Mouse (Mus musculus) liver, embryonic 11.5 days (tissue): Measurements from ENCODE around the gene Khnyn. TPM values are rescaled to one million over a fixed set of nuclear protein-coding genes. Genes with fewer than 3 reads are reported as not detected.

ENCODE experiments used
- ATAC-seq: fragments of 200-750 bp; cut with Nextera tagmentation; replicated peaks from 2 replicates; pipeline ENCODE4 v1.8.0; 2017; ENCODE audit warnings: moderate number of reproducible peaks, mild to moderate bottlenecking, moderate TSS enrichment, moderate library complexity; ENCODE audit not compliant: low FRiP score
- DNase-seq: peaks from one replicate; pipeline ENCODE4 v3.0.0-alpha.2; 2017; ENCODE audit warnings: low spot score
- H3K27ac ChIP-seq: fragments of 300-500 bp; sonication (generic); 2 replicates; pipeline ENCODE4 v1.5.1; 2014; ENCODE audit warnings: mild to moderate bottlenecking, low read depth, low read length, control low read depth
- H3K27me3 ChIP-seq: fragments of 300-500 bp; sonication (generic); replicated peaks from 2 replicates; pipeline ENCODE4 v1.6.1; 2014; ENCODE audit warnings: low read length, mixed read lengths; ENCODE audit not compliant: control insufficient read depth, insufficient read depth
- H3K36me3 ChIP-seq: fragments of 300-500 bp; sonication (generic); 2 replicates; pipeline ENCODE4 v1.6.1; 2014; ENCODE audit warnings: mild to moderate bottlenecking, low read length, moderate library complexity, mixed read lengths; ENCODE audit not compliant: control insufficient read depth, insufficient read depth
- H3K4me1 ChIP-seq: fragments of 300-500 bp; sonication (generic); replicated peaks from 2 replicates; pipeline ENCODE4 v1.6.1; 2014; ENCODE audit warnings: low read length, mixed read lengths; ENCODE audit not compliant: control insufficient read depth, insufficient read depth
- H3K4me2 ChIP-seq: fragments of 300-500 bp; sonication (generic); 2 replicates; pipeline ENCODE4 v1.6.1; 2014; ENCODE audit warnings: mild to moderate bottlenecking, control low read depth, moderate library complexity
- H3K4me3 ChIP-seq: fragments of 300-500 bp; sonication (generic); 2 replicates; pipeline ENCODE4 v1.5.1; 2014; ENCODE audit warnings: low read depth, low read length, control low read depth
- H3K9ac ChIP-seq: fragments of 300-500 bp; sonication (generic); 2 replicates; pipeline ENCODE4 v1.6.1; 2014; ENCODE audit warnings: low read depth, low read length, control low read depth
- H3K9me3 ChIP-seq: fragments of 300-500 bp; sonication (generic); 2 replicates; pipeline ENCODE4 v1.6.1; 2016; ENCODE audit warnings: low read length, inconsistent platforms, mixed read lengths; ENCODE audit not compliant: control insufficient read depth
- WGBS: fragments of 180-500 bp; shearing (Covaris S2); extraction: QIAGEN DNeasy Blood & Tissue Kit; methylation state at CpG from one replicate; pipeline ENCODE4 v1.1.7; 2014; 5-methylcytosine and 5-hydroxymethylcytosine counted together
- polyA plus RNA-seq: library from polyadenylated mRNA; unstranded; fragments of >200 nt; fragmentation: Nextera tagmentation; extraction: Ambion mirVana; gene quantifications from 2 replicates; pipeline ENCODE4 v1.2.1, GENCODE M21; 2014

The Khnyn gene
- 12.6 and 14.6 TPM in 2 replicates for polyA plus RNA-seq

- WGBS, result under 1% methylated on average over 27 of the region's 30 CpGs
- Histone ChIP-seq H3K9me3 (no peaks in the 10 kb centered on the region), H3K4me1 (peaks cover 36% of the 10 kb centered on the region), H3K36me3 (peaks cover 30% of the 10 kb centered on the region), H3K27me3 (no peaks in the 10 kb centered on the region), H3K9ac (peak within 1 kb of the TSS; percentile 77), H3K4me3 (peak within 1 kb of the TSS; percentile 70), H3K27ac (peak within 1 kb of the TSS; percentile 80), H3K4me2 (peak within 1 kb of the TSS; percentile 85)
- ATAC-seq, result peak; percentile 92
- DNase-seq, result peak; percentile 91
Measured at GRCm38 (mm10) chr14:55884713-55885113, at the start of gene Khnyn. Gene Khnyn, plus strand, starts transcription at chr14:55884947.

- no peaks in the 10 kb centered on the region for H3K27me3 ChIP-seq
- H3K4me3 ChIP-seq, result no peak overlapping the region
- 80% methylated on average over 5 of the region's 5 CpGs for WGBS
- ATAC-seq (no peak), DNase-seq (no peak)
- H3K9me3 ChIP-seq, result no peaks in the 10 kb centered on the region
- H3K36me3 ChIP-seq, result no peaks in the 10 kb centered on the region
- no peak overlapping the region for H3K4me2 ChIP-seq
- no peak overlapping the region for H3K9ac ChIP-seq
- 0 out of 2 replicates have a peak, but pooled peaks cover 4% of the 10 kb centered on the region for H3K4me1 ChIP-seq
- no peak overlapping the region for H3K27ac ChIP-seq
Measured at GRCm38 (mm10) chr14:55838312-55838711, 46.4 kb upstream of the Khnyn start.

GRCm38 (mm10) chr14:55838740-55839139 is 46.0 kb upstream of the Khnyn start:
- Histone ChIP-seq H3K4me1 (0 out of 2 replicates have a peak, but pooled peaks cover 4% of the 10 kb centered on the region), H3K9me3 (no peaks in the 10 kb centered on the region), H3K4me3 (no peak overlapping the region), H3K4me2 (no peak overlapping the region), H3K27ac (no peak overlapping the region), H3K36me3 (no peaks in the 10 kb centered on the region), H3K27me3 (no peaks in the 10 kb centered on the region), H3K9ac (no peak overlapping the region)
- no peak for DNase-seq
- ATAC-seq, result no peak
- 71% methylated on average over 4 of the region's 4 CpGs for WGBS

- 65% methylated on average over 4 of the region's 4 CpGs for WGBS
- DNase-seq, result no peak
- no peak overlapping the region for H3K27ac ChIP-seq
- no peaks in the 10 kb centered on the region for H3K27me3 ChIP-seq
- H3K36me3 ChIP-seq, result no peaks in the 10 kb centered on the region
- H3K4me3 ChIP-seq, result no peak overlapping the region
- H3K9ac ChIP-seq, result no peak overlapping the region
- no peaks in the 10 kb centered on the region for H3K9me3 ChIP-seq
- no peak overlapping the region for H3K4me2 ChIP-seq
- ATAC-seq, result no peak
- no peaks in the 10 kb centered on the region for H3K4me1 ChIP-seq
Measured at GRCm38 (mm10) chr14:55840853-55841366, 43.8 kb upstream of the Khnyn start.

DNA sequence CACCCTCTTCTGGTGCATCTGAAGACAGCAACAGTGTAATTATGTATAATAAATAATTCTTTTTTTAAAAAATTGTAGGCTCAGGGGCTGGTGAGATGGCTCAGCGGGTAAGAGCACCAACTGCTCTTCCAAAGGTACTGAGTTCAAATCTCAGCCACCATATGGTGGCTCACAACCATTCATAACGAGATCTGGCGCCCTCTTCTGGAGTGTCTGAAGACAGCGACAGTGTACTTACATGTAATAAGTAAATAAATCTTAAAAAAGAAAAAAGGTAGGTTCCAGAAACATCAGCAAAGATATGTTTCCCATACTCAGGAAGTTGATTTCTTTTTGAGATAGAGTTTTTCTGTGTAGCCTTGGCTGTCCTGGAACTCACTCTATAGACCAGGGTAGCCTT is 42.0 kb upstream of the Khnyn start:
- DNase-seq (no peak), ATAC-seq (no peak)
- no peaks in the 10 kb centered on the region for H3K9me3 ChIP-seq
- no peaks in the 10 kb centered on the region for H3K27me3 ChIP-seq
- 67% methylated on average over 4 of the region's 4 CpGs for WGBS
- H3K4me3 ChIP-seq, result no peak overlapping the region
- H3K4me1 ChIP-seq, result peaks cover 4% of the 10 kb centered on the region; the same call in 1 of the 2 replicates
- no peak overlapping the region for H3K27ac ChIP-seq
- no peaks in the 10 kb centered on the region for H3K36me3 ChIP-seq
- H3K4me2 ChIP-seq, result no peak overlapping the region
- no peak overlapping the region for H3K9ac ChIP-seq

DNA sequence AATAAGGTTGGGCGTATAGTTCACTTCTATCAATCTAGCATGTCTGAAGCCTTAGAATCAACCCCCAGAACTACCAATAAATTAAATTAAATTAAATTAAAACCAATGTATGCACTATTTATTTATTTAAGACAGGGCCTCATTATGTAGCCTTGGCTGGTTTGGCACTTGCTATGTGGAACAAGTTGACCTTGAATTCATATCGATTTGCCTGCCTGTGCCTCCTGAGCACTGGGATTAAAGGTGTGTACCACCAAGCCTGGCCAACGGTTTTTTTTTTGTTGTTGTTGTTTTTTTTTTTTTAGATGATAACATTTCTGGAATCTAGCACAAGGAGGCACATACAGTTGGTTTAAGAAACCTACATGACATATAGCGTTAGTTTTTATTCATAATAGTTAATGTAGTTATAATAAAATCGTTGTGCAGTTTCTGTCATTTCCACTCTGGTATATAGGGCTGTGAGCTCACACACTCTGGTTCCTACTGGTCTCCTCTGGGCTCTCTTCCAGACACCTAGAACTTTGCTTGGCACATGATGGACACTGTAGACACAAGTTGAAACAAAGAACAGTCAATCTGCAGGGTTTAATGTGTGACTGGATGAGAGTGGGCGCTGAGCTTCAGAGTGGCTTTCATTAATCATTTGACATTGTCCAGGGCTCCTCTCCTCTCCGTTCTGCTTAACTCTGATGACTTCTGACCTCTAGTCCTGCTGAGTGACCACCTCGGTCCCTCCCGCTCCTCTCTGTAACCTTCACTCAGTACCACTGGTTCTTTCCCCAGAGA is 39.0 kb upstream of the Khnyn start:
- ATAC-seq (no peak), DNase-seq (no peak)
- Histone ChIP-seq H3K9me3 (no peaks in the 10 kb centered on the region), H3K27ac (no peak overlapping the region; the same call in 1 of the 2 replicates), H3K4me3 (no peak overlapping the region), H3K27me3 (no peaks in the 10 kb centered on the region), H3K9ac (no peak overlapping the region), H3K4me1 (peaks cover 4% of the 10 kb centered on the region; the same call in 1 of the 2 replicates), H3K4me2 (peak overlapping the region; percentile 14; the same call in 1 of the 2 replicates), H3K36me3 (no peaks in the 10 kb centered on the region)
- 67% methylated on average over 9 of the region's 9 CpGs for WGBS

DNA sequence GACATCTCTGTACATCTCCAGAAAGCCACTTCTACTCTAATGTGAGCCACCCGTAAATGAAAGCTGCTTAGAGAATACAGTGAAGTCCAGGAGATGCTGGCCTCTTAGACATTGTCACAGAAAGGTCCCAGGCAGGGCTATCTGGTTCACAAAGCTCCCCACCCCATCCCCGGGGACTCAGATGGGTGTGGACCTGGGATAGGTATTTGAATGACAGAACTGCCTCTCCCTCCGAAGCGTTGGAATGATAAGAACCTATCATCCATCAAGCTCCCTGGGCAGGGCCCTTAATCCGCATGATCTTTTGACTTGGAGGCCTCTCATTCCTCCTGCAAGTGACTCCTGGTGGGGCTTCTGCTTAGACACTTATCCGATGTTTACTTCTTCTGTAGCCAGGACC is 33.9 kb upstream of the Khnyn start:
- WGBS, result 38% methylated on average over 6 of the region's 6 CpGs
- no peak for ATAC-seq
- H3K4me1 ChIP-seq, result peaks cover 41% of the 10 kb centered on the region

GRCm38 (mm10) chr14:55852646-55853551 is 31.8 kb upstream of the Khnyn start:
- peaks cover 47% of the 10 kb centered on the region for H3K4me1 ChIP-seq
- no peaks in the 10 kb centered on the region; the same call in 1 of the 2 replicates for H3K27me3 ChIP-seq
- H3K4me3 ChIP-seq, result peak overlapping the region; percentile 63
- H3K9ac ChIP-seq, result peak overlapping the region; percentile 74
- H3K9me3 ChIP-seq, result no peaks in the 10 kb centered on the region
- peak overlapping the region; percentile 87 for H3K4me2 ChIP-seq
- H3K27ac ChIP-seq, result peak overlapping the region; percentile 91
- 20% methylated on average over 11 of the region's 11 CpGs for WGBS
- H3K36me3 ChIP-seq, result no peaks in the 10 kb centered on the region
- ATAC-seq (peak; percentile 61), DNase-seq (peak; percentile 66)

More for the DNA sequence above, 33.9 kb upstream of the Khnyn start:
- Histone ChIP-seq H3K9me3 (no peaks in the 10 kb centered on the region), H3K4me2 (no peak overlapping the region), H3K4me3 (no peak overlapping the region), H3K27ac (no peak overlapping the region), H3K9ac (no peak overlapping the region), H3K27me3 (no peaks in the 10 kb centered on the region; the same call in 1 of the 2 replicates), H3K36me3 (no peaks in the 10 kb centered on the region)
- DNase-seq, result no peak
